16 mouse cellular contexts compared by ENCODE assay signal in genomic region chr16:17650711-17651110, GRCm38 (mm10). TPM values are rescaled to one million over a fixed set of nuclear protein-coding genes. Genes with fewer than 3 reads are reported as not detected.
"Had no signal": no experiment of that assay in that cellular context is flagged by ENCODE, and none has a peak within 500 bp of the region (broad histone marks: within the 10 kb centered on the region; RNA-seq: fewer than 3 reads in every experiment).

No protein-coding gene starts in this region.

- DNase-seq: kidney, postnatal 14 days; lung, embryonic 14.5 days; lung, postnatal 10 days; lung, postnatal 4 days; retina, postnatal 1 day; right cerebral cortex, postnatal 4 days; spleen, adult 18-20 months; thymus, adult 18-20 months; thymus, postnatal 25 days had no signal

- H3K9me3 ChIP-seq: kidney, embryonic 15.5 days; limb, embryonic 15.5 days; liver, embryonic 12.5 days; midbrain, embryonic 12.5 days; neural tube, embryonic 13.5 days had no signal

- H3K27ac ChIP-seq: kidney, embryonic 15.5 days; limb, embryonic 15.5 days; liver, embryonic 12.5 days; midbrain, embryonic 12.5 days; neural tube, embryonic 13.5 days had no signal

- H3K9ac ChIP-seq: kidney, embryonic 15.5 days; limb, embryonic 15.5 days; liver, embryonic 12.5 days; lung, embryonic 14.5 days; midbrain, embryonic 12.5 days; neural tube, embryonic 13.5 days had no signal

- H3K4me3 ChIP-seq: kidney, embryonic 15.5 days; limb, embryonic 15.5 days; liver, embryonic 12.5 days; midbrain, embryonic 12.5 days; neural tube, embryonic 13.5 days had no signal

- H3K4me2 ChIP-seq: kidney, embryonic 15.5 days; limb, embryonic 15.5 days; liver, embryonic 12.5 days; lung, embryonic 14.5 days; midbrain, embryonic 12.5 days; neural tube, embryonic 13.5 days had no signal

- ATAC-seq: liver, embryonic 12.5 days; midbrain, embryonic 16.5 days had no signal

- H3K27me3 ChIP-seq: kidney, embryonic 15.5 days; limb, embryonic 15.5 days; liver, embryonic 12.5 days; neural tube, embryonic 13.5 days had no signal

RNA-seq across cellular contexts. Expression of gene Ccdc74a, which starts 4.4 kb away (rescaled TPM):
- total RNA-seq: megakaryocyte, adult 5-6 weeks had no signal
